Mouse (Mus musculus): ENCODE data around the gene 4930469K13Rik.

4930469K13Rik gene

DNA sequence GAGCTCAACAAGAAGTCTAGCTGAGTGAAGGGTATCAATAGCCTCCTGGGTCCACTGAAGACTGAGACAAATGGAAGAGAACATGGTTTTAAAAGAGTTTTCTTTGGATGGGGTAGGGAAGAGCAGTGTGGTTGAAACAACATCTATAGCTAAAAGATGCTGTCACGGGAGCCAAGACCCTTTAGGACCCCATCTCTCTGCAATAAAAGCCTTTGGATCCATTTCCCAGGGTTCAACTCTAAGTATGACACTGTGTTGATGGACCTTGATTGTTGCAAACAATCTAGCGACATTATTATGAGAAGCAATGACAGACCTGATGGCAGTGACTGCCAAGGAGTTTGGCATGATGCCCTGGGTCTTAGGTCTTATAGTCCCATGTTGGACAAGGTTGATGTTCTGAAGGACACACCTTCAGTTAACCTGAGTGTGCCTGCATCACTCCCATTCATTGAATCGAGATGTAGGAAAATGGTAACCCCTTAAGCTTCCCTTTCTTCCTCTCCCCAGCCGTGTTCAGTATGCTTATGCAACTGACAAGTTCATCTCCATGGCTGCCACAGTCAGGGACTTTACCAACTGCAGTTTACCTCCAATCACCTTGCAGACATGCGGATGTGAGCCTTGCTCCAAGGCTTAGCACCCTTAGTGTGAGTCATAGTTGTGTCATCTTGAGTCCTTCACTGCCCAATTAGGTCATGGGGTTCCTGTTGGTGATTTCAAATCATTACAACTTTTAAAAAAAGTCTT lies 62.3 kb downstream of the 4930469K13Rik start:
- no peak for DNase-seq (ENCODE audit: low spot score)

DNA sequence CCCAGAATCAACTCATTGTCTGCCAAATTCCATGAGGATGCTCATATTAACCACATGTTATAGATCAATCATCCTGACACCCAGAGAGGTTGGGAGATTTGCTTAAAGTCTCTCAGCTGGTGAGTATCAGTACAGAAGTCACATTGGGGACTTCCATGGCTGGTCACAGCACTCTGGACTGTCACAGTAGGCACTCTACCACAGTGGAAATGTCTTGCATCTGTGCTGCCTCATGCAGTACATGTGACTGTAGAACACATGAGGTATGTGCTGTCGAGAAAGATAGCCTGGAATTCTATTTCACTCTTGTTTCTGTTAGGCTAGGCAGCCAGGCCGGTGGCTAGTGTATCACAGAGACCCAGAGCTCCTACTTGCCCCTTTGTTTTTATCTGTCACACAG lies 63.6 kb downstream of the 4930469K13Rik start:
- DNase-seq (ENCODE audit: low spot score) = no peak

DNA sequence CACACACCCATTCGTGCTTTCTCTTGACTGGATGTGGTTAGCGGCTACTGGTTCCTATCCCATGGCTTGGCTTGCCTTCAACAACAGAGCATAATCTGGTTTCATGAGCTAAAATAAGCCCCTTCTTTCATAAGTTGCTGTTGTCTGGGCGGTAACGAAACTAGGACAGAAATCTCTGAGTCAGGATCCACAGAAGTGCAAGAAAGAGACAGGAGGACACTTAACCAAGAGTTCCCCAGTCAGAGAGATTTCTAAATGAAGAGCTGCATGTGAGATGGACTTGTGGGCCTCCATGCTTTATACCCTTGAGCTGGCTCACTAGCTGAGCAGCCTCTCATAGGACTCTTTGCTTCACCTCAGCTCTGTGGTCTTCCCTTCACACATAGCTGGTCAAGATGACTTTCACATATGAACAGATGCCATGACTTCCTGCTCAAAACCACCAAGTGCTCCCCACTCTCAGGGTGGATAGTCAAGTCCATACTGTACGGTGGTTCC lies 64.3 kb downstream of the 4930469K13Rik start:
- no peak for DNase-seq (ENCODE audit: low spot score)

DNA sequence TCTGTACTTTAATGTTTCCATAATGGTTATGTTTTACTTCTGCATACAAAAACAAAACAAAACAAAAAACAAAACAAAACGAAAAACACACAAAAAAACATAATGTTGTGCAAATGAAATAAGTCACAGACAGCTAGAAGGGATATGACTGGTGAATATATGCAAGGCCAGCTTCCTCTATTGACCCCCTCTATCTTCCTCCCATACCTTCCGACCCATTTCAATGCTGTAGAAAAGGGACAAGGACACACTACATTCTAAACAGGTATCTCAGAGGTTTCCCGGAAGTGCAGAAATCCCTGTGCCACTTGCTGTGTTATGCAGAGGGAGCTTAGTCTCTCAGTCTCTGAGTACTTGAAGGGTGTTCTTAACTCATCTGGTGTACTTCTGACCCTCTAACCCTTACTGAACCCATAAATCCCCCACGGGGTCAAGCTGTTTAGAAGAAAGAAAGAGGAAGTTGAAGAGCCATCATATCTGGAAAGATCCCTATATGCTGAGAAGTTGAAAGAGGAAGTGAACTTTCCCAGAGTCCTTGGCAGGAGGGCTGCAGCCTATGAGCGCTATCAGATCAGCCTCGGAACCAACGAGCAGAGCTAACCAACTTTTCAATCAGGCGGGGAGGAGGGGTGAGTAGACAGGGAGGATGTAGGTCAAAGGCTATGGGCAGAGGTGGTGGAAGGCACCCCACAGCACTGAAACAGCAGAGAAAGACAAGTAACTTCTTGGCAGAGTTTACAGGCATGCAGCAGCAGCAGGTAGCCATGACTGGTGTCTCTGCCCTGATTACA lies 67.1 kb downstream of the 4930469K13Rik start:
- peak; percentile 3 for DNase-seq (ENCODE audit: low spot score)

DNA sequence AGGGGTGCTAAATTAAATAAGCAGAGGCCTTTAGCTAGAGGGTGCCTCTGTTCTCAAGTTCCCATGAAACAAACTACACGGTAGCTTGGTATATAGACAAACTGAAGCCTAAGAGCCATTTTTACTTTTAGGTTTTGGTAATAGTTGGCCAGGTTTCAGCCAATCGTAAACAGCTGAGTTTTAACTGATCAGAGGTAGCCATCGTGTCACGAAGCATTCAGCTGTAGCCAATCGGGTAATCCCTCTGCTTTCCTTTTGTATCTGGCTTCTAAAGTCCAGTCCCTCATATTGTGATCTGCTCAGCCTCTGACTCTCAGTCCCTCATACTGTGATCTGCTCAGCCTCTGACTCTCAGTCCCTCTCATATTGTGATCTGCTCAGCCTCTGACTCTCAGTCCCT lies 68.7 kb downstream of the 4930469K13Rik start:
- no peak for DNase-seq (ENCODE audit: low spot score)

DNA sequence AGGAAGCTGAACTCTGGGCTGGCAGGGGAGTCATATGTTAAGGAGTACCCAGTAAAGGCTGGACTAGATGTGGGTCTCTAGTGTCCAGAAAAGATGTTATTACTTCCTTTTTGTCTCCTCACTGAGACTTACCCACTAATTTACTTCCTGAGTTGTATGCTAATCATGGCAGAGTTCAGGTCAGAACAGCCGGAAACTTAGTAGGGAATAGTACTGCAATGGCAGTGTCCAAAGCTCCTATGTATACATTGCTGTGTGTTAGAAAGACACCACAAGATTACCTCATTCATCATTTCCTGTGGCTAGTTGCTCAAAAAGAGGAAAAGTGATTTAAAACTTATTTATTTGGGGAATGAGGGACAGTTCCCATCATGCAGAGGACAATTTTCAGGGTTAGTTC lies 73.3 kb downstream of the 4930469K13Rik start:
- no peak for DNase-seq (ENCODE audit: low spot score)

DNA sequence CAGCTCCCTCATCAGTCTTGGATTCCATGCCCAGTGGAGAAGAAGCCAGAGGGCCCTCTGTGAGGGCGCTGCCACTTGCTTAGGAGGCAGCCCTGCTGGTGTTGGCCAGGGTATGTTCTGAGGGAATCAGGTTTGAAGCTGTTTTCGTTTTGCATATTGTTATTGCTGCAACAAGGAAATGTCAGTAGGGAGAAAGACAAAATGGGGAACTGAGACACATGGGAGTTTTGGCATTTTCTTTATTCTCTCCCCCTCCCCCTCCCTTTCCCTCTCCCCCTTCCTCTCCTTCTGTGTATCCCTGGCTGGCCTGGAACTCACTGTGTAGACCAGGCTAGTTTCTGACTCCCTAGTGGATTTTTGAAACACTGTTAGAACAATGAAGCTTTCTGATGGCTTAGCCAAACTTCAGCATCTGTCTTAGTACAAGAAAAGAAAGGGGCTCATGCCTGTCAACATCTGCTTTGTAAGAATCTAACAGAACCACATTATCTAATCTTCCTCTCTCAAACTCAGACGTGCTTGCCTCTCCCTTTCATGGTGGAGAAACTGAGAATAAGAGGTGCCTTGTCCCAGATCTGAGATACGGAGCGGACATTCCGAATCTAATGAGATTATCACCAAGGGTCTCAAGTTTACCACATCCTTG lies 86.2 kb downstream of the 4930469K13Rik start:
- no peak for DNase-seq (ENCODE audit: low spot score)

DNA sequence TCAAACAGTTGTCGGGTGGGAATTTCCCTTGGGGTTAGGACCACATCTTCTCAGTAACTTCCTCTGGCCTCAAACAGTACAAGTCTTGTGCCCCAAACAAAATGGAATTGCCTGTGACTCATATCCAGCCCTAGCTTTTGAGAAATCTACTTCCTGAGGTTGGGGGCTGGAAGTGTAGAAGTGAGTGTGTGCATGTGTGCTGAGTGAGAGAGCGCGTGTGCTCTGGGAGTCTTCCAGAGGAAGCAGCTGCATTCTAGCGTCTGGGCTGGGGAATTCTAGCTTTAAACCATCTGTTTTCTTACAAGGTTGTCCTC lies 87.5 kb downstream of the 4930469K13Rik start:
- peak; percentile 6 for DNase-seq (ENCODE audit: low spot score)

DNA sequence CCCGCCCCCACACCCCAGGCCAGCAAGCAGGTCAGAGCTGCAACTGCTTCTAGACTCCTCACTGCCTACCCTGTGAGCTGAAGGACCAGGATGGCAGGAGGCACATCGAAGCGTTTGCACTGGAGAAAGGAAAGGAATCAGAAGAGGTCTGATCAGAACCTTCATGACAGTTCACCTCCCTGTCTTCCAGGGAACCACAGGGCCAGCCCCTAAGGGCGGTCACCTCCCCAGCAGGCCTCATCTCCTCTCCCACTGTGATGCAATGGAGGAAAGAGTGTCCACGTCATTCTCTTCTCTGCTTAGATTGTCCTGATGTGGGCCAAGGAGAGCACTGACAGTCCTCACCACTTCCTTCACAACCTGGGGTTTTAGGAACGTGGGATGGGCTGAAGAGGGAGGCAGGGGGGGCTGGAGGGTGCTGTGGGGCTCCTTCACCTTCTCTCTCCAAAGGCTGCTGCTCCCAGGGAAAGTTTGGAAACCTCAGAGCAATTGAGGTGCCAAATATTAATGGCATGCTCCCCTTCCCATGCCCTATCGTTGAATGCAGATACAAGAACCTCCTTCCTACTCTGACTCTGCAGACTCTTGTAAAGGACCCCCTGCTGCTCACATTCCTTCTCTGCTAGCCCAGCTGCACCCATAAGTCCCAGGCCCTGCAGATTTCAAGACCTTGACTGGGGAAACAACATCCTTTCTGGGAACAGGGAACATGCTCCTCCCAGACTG lies 88.1 kb downstream of the 4930469K13Rik start:
- no peak for DNase-seq (ENCODE audit: low spot score)

DNA sequence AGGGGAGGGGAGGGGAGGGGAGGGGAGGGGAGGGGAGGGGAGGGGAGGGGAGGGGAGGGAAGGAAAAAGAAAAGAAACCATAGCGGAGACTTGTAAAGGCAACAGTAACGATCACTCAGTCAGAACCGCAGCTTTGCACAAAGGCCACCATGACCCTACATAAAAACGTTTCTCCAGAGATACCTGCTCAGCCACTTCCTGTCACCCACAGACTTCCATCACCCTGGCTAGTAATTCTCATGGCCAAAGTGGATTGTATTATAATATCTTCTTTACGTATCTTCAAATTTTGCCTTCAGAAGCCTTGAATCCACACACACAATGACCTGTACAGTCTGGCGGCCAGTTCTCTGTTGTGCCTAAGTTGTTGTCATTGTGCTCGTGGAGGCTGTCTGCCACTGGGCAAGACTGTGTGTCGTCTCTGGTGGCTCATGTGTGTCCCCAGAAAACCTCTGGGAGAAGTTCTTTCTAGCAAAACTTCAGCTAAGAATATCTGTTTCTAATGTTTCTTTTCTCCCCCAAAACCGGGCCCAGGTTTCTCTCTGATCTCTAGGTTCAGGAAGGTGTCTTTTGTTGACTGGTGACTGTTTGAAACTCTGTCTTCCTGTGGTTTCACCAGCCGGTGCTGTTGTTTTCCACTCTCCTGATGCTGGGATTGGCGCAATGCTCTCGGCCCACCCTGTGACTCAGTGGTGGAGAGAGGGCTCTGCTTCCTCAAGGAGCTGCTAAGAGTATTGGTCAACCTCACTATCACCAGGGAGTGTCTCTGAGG lies 88.9 kb downstream of the 4930469K13Rik start:
- DNase-seq (ENCODE audit: low spot score) = no peak

DNA sequence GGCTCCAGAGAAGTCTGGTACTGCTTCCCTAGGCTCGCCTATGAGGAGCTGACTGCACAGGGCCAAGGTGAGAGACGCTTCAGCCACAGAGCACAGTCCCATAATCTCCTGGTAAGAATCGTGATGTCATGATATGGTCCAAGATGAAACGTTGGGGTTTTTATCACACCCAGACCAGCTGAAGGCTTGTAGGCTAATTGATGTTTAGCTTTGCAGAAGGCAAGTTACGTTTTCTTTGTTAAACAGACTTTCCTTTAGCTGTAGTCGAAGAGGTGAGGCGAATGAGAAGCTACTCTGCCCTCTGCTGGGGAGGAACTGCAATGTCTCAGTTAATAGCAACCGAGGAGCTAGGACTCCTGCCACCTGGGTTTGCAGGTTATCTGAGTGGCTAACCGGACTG lies 89.7 kb downstream of the 4930469K13Rik start:
- peak; percentile 17 for DNase-seq (ENCODE audit: low spot score)

DNA sequence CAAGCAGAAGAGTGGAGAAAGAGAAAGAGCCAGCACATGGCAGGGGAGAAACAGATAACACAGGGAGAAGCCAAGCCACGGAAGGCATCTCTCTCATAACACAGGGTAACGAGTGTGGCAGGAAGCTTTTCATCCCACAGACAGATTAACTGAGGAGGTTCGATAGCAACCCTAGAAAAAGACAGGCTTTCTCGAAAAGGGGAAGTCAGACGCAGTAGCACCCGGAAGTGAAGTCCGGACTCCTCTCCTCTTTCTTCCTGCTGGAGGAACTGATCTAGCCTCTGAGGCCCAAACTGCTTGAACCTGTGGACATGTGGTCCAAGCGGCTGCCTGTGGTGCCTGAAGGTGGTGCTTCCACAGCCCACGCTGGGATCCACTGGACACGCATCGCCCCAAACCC lies 90.1 kb downstream of the 4930469K13Rik start:
- no peak for DNase-seq (ENCODE audit: low spot score)

DNA sequence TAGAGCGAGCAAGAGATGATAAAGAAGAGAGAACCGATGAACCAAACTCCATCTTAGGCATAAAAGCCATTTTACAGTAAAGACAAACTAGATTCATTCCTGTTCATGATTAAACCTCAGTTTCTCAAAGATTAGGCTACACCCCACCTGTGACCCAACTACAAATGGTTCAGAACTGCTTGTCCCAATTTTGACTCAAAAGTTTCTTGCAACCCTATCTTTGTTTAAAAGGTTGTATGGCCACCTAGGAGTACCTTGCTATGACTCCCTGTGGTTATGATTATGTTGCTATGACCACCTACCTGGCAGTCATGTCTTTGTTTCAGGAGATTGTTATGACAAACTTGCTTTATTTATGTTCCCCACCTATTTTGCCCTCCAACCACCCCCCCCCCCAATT lies 90.7 kb downstream of the 4930469K13Rik start:
- DNase-seq (ENCODE audit: low spot score) = no peak

DNA sequence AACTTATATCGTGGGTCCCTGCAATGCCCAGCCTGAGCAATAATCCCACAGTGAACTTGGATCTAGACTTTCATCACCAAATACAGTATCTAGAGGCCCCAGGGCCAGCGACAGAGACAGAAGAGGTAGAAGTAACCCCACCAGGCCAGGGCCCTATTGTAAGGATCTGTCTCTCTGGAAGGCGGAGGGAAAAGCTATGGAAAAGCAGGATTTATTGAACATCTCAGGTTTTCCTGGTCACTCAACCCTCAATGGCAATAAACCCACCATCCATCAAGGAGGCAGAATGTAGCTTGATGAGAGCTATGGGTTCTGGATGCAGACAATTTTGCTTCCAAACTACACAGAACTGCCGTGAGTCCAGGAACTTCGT lies 95.8 kb downstream of the 4930469K13Rik start:
- no peak for DNase-seq (ENCODE audit: low spot score)

DNA sequence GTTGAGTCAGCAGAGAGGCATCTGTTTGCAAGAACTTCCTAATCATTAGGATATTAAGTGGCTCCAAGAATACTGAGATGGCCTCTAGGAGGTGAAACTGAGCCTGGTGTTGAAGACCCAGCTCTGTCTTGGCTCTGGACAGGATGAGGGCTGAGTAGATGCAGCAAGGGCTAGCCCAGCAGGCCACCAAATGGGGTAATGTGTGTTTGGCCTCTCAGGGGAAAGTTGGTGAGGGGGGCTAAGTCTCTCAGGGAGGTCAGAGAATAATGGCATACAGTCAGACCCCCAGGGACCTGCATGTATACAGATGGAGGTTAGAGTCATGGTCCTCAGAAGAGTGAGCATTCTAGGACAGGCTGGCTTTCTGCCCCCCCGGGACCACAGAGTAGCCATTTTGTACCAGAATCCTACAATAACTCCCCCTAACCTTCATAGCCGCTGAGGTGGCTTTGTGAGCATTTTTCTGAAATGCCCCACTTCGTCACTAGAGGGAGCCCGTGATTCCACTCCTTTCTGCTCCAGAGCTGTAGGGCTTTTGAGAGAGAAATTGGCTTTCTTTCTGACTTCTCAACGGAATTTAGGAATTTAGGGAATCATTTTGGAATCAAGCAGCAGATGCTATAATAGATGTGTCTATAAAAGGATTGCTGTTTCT lies 96.3 kb downstream of the 4930469K13Rik start:
- no peak for DNase-seq (ENCODE audit: low spot score)

DNA sequence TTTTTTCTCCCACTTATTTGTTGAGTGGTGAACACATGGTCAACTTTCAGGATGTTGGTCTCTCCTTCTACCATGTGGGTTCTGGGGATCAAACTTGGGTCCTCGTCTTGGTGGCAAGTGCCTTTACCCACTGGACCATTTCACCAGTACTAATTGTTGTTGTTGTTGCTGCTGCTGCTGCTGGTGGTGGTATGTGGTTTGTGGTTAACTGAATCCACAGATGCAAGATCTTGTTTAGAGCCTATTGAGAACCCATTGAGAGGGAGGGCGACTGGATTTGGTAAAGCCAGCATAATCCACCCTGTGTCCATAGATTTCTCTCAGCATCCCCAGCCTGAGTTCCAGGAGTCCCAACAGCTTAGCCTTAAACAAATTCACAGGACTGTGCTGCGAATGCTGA lies 97.9 kb downstream of the 4930469K13Rik start:
- no peak for DNase-seq (ENCODE audit: low spot score)

DNA sequence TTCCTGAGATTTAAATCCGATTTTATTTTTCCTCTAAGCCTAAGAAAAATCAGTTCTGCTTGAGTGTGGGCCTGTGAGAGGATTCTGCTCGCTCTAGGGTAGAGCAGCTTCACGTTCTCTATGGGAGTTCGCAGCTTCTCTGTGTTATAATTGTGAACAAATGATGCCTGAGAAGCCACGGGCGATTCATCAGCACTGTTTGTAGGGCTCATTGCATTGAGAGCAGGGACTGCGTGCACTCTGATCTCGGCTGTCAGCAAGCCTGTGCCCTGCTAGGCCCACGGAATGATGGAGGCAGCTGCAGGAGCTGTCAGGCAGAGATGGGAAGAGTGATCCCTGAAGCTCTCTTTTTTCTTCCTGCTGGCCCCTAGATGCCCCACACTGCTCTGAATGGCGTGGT lies 100.1 kb downstream of the 4930469K13Rik start:
- no peak for DNase-seq (ENCODE audit: low spot score)

DNA sequence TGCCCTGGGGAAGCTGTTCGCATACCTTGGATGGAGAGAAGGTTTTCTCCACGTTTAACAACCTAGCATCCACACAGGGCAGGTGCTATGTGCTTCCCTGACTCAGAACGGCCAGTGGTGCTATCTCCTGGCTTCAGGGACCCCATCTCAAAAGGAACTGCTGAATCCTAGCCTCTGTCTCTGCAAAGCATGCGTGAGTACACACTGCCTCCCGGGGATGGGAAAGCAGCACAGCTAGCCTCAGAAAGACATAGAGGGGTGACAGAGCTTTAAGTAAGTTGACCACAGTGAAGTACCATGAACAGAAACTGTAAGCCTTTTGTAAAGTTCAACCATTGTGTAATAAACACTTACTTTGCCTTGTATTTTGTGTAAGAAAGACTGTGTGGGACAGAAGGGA lies 104.9 kb downstream of the 4930469K13Rik start:
- no peak for DNase-seq (ENCODE audit: low spot score)

DNA sequence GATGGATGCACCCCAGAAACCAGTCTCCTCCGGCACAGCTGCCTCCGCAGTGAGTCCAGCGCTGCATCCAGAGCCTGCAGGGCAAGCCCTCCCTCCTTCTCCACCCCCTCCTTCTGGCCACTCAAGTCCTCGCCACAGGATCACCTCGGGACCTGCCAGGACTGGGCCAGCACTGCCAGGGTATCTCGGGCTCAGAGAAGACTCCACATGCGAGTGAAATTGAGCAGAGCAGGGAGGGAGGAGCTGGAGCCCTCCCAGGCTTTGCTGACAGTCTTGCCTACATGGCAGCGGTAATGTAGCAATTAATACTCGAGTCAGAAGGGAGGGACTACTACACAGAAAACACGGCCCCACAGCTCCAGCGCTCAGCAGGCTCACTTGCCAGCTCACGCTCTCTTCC lies 105.4 kb downstream of the 4930469K13Rik start, which contains the start of gene Kcnip1:
Gene Kcnip1, minus strand, starts transcription at position 215 of the 400 bp plus-strand sequence.
- no peak for DNase-seq (ENCODE audit: low spot score)

DNA sequence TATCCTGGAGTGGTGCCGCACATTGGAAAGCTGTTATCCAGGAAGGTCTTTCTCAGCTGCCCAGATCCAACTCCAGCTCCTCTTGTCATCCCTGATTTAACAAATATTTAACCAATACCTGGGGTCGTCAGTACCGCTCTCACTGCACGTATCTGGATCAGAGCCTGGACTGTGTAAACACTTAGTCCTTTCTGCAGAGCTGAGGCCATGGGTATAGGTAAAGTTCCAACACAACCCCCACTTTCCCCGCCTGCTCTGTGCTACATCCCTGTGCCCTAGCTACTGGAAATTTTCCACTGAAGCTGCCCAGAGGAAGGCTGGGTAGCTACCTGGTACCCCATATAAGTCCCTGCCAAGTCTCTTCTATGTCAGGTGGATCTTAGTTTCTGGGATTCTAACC lies 108.4 kb downstream of the 4930469K13Rik start:
- DNase-seq (ENCODE audit: low spot score) = no peak

DNA sequence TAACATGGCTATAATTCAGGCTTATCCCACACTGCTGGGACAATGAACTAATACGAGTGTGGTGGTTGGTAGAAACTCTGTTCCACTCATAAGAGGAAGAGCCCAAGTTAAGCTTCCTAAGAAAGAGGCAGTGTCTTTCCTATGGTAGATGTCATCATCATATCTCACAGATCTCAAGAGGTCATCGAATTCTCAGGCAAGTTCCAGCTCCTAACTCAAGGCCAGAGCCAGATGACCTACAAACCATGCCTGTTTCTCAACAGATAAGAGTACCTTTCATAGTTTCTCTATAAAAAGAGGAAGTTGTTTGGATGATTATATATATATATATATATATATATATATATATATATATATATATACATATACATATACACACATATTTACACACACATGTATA lies 111.8 kb downstream of the 4930469K13Rik start:
- DNase-seq (ENCODE audit: low spot score) = no peak

Measured in yolk sac, embryonic 10.5 days (tissue).